Mouse (Mus musculus) kidney, adult 2 months (tissue): ENCODE data around the gene Wasf3.

Source experiments
- CTCF ChIP-seq: fragments of 200-500 bp; conservative IDR thresholded peaks from 2 replicates; pipeline ENCODE4 v1.5.1; 2011; ENCODE audit warnings: low read depth, mild to moderate bottlenecking, control low read depth, low read length, moderate library complexity, mixed read lengths; ENCODE audit not compliant: insufficient read depth, insufficient read length
- POLR2A ChIP-seq: fragments of 200-500 bp; IDR thresholded peaks from one replicate; pipeline ENCODE4 v1.6.1; 2011; ENCODE audit warnings: low read depth, low read length, control low read depth

DNA sequence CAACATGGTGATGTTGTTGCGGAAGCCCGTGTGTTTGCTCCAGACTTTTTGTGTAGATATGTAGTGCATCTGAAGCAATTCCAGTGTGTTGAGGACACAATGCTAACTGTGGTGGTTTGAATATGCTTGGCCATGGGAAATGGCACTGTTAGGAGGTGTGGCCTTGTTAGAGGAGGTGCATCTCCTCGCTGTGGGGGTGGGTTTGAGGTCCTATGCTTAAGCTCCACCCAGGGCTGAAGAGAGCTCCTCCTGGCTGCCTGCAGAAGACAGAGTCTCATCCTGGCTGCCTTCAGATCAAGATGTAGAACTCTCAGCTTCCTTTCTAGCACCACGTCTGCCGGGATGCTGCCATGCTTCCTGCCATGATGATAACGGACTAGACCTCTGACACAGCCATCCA, 1.4 kb upstream of the Wasf3 start:
- TF ChIP-seq CTCF (no peak), POLR2A (no peak)
